Mouse (Mus musculus) C2C12 (cell line): ENCODE data around the gene Mras.

Source experiments
- CTCF ChIP-seq: IDR thresholded peaks from one replicate; pipeline ENCODE4 v1.5.1; 2011; ENCODE audit not compliant: control insufficient read depth, insufficient read depth, insufficient read length
- MAX ChIP-seq: IDR thresholded peaks from one replicate; pipeline ENCODE4 v1.6.1; 2011; ENCODE audit warnings: mild to moderate bottlenecking, control low read depth

- no peak for TF ChIP-seq CTCF
- no peak for TF ChIP-seq MAX
Observed at GRCm38 (mm10) chr9:99417288-99417846, 19.8 kb downstream of the Mras start.
